Mouse (Mus musculus) small intestine, adult 2 months (tissue): ENCODE results near the gene Tnr.

ENCODE experiments used
- CTCF ChIP-seq: fragments of 200-500 bp; IDR thresholded peaks from 2 replicates; pipeline ENCODE4 v1.5.1; 2012; ENCODE audit warnings: low read depth, mild to moderate bottlenecking, control low read depth, inconsistent platforms, low read length, moderate library complexity, mixed read lengths; ENCODE audit not compliant: insufficient replicate concordance, insufficient read length; ENCODE audit errors: extremely low read depth
- POLR2A ChIP-seq: fragments of 200-500 bp; IDR thresholded peaks from 2 replicates; pipeline ENCODE4 v1.6.1; 2012; ENCODE audit warnings: low read depth, mild to moderate bottlenecking, control low read depth, inconsistent platforms, low read length, moderate library complexity

- no peak for TF ChIP-seq POLR2A
- TF ChIP-seq CTCF = no peak
Measured at GRCm38 (mm10) chr1:159885476-159885875, 361.9 kb downstream of the Tnr start.
